Mouse (Mus musculus): ENCODE results near the gene Lsm4.

Lsm4 gene

GRCm38 (mm10) chr8:70650351-70650750, 22.7 kb upstream of the Lsm4 start:
- DNase-seq: no peak

- peak; percentile 86 for DNase-seq
Measured at GRCm38 (mm10) chr8:70653226-70653625, 19.8 kb upstream of the Lsm4 start.

GRCm38 (mm10) chr8:70654121-70654520, 18.9 kb upstream of the Lsm4 start:
- DNase-seq: no peak

GRCm38 (mm10) chr8:70655469-70655868, 17.6 kb upstream of the Lsm4 start:
- no peak for DNase-seq

- DNase-seq: no peak
Measured at GRCm38 (mm10) chr8:70656193-70656790, 16.8 kb upstream of the Lsm4 start.

GRCm38 (mm10) chr8:70657214-70657613, 15.8 kb upstream of the Lsm4 start:
- no peak for DNase-seq

GRCm38 (mm10) chr8:70657739-70658138, 15.3 kb upstream of the Lsm4 start:
- DNase-seq: no peak

GRCm38 (mm10) chr8:70658897-70659603, 14.0 kb upstream of the Lsm4 start:
- no peak for DNase-seq

GRCm38 (mm10) chr8:70659604-70660272, 13.3 kb upstream of the Lsm4 start:
- DNase-seq: peak; percentile 94

GRCm38 (mm10) chr8:70660273-70660725, 12.7 kb upstream of the Lsm4 start, which contains the start of gene Pgpep1:
Gene Pgpep1, minus strand, starts transcription at chr8:70660388.
- peak; percentile 71 for DNase-seq

- no peak for DNase-seq
Measured at GRCm38 (mm10) chr8:70663691-70664090, 9.4 kb upstream of the Lsm4 start.

GRCm38 (mm10) chr8:70664631-70665030, 8.4 kb upstream of the Lsm4 start:
- no peak for DNase-seq

GRCm38 (mm10) chr8:70665599-70665998, 7.4 kb upstream of the Lsm4 start:
- DNase-seq: no peak

GRCm38 (mm10) chr8:70667071-70667470, 6.0 kb upstream of the Lsm4 start:
- DNase-seq: peak; percentile 72

- peak; percentile 51 for DNase-seq
Measured at GRCm38 (mm10) chr8:70671615-70672324, 1.3 kb upstream of the Lsm4 start.

- no peak for DNase-seq
Measured at GRCm38 (mm10) chr8:70672325-70673078, 546 bp upstream of the Lsm4 start.

GRCm38 (mm10) chr8:70674109-70674508, 1.1 kb downstream of the Lsm4 start:
- no peak for DNase-seq

GRCm38 (mm10) chr8:70674716-70675115, 1.7 kb downstream of the Lsm4 start:
- no peak for DNase-seq

- no peak for DNase-seq
Measured at GRCm38 (mm10) chr8:70675336-70675735, 2.3 kb downstream of the Lsm4 start.

- DNase-seq: no peak
Measured at GRCm38 (mm10) chr8:70677451-70678080, 4.5 kb downstream of the Lsm4 start.

GRCm38 (mm10) chr8:70678679-70679078, 5.6 kb downstream of the Lsm4 start:
- no peak for DNase-seq

GRCm38 (mm10) chr8:70679404-70679803, 6.4 kb downstream of the Lsm4 start:
- DNase-seq: no peak
